In the genomic region with DNA sequence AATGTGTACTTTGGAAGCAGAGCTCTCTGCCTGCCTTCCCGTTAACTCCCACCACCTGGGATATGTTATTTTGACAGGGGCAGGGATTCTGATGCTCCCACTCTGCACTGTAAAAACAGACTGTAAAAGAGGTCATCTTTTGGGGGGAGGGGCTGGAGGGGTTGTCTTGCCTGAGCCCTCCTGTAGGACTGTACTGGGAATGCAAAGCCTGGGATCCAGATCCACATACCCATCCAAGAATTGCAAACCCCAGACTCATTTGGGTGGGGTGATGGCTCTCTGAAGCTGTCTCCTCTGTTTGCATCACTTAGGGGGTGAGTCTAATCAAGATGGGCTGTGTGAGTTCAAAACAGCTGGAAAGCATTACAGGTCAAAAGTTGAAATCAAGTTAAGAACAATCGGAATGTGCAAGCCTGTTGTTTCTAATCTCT, we compare ENCODE assay signal across 11 mouse cellular contexts.
A peak's percentile ranks its signal among the peaks of the same experiment; 100 is the strongest.
DNase-seq lines count a peak whose midpoint lies in the region; ATAC-seq lines count a peak whose summit lies in the region.
"Had no signal": no experiment of that assay in that cellular context is flagged by ENCODE, and none has a peak within 500 bp of the region (broad histone marks: within the 10 kb centered on the region; RNA-seq: fewer than 3 reads in every experiment).

No protein-coding gene starts in this region.

- H3K4me1 ChIP-seq in heart, embryonic 12.5 days (replicated peaks), result peaks cover 37% of the 10 kb centered on the region
- no peaks in the 10 kb centered on the region for H3K4me1 ChIP-seq in midbrain, embryonic 11.5 days (ENCODE audit: control insufficient read depth, insufficient read depth, low read length)

- H3K27ac ChIP-seq in heart, embryonic 12.5 days (ENCODE audit: poor library complexity, severe bottlenecking), result no peak overlapping the region
- H3K27ac ChIP-seq in midbrain, embryonic 11.5 days (ENCODE audit: low read depth, low read length), result no peak overlapping the region

- H3K9ac ChIP-seq in heart, embryonic 12.5 days, result no peak overlapping the region
- no peak overlapping the region for H3K9ac ChIP-seq in midbrain, embryonic 11.5 days (ENCODE audit: low read length)

- WGBS in heart, embryonic 12.5 days, result 16% methylated on average over 2 of the region's 2 CpGs
- 70% methylated on average over 2 of the region's 2 CpGs for WGBS in midbrain, embryonic 11.5 days

- DNase-seq in ovary, adult 18-20 months (ENCODE audit: low spot score), result peak; percentile 23
- DNase-seq in ovary, postnatal 36 days (ENCODE audit: low spot score), result no peak
- peak; percentile 22 to 37 for DNase-seq in kidney, postnatal 36 days
- DNase-seq in urinary bladder, postnatal 36 days (ENCODE audit: low spot score in 2 of 2), result peak; percentile 34 to 37
- no peak for DNase-seq in midbrain, embryonic 11.5 days (ENCODE audit: low spot score, missing footprints)
- no peak for DNase-seq in spleen, postnatal 4 days (ENCODE audit: low spot score in 2 of 2)
- DNase-seq: thymus, postnatal 25 days had no signal

- H3K36me3 ChIP-seq in heart, embryonic 12.5 days, result no peaks in the 10 kb centered on the region
- H3K36me3 ChIP-seq in midbrain, embryonic 11.5 days (ENCODE audit: control insufficient read depth, insufficient read depth, low read length), result no peaks in the 10 kb centered on the region
- H3K36me3 ChIP-seq: G1E had no signal

- H3K4me3 ChIP-seq in heart, embryonic 12.5 days, result no peak overlapping the region
- no peak overlapping the region for H3K4me3 ChIP-seq in midbrain, embryonic 11.5 days (ENCODE audit: low read depth, low read length)
- H3K4me3 ChIP-seq: erythroblast, embryonic 14.5 days had no signal

- ATAC-seq in heart, embryonic 12.5 days (ENCODE audit: insufficient number of reproducible peaks, low FRiP score), result peak; percentile 74
- no peak for ATAC-seq in midbrain, embryonic 11.5 days (ENCODE audit: low FRiP score)
- no peak; the same call in 1 of the 2 replicates for ATAC-seq in cerebellum, adult (ENCODE audit: insufficient number of reproducible peaks, low FRiP score, low TSS enrichment)

- no peaks in the 10 kb centered on the region for H3K27me3 ChIP-seq in heart, embryonic 12.5 days (replicated peaks)
- no peaks in the 10 kb centered on the region for H3K27me3 ChIP-seq in midbrain, embryonic 11.5 days (ENCODE audit: control insufficient read depth, insufficient read depth, low read length)

- no peaks in the 10 kb centered on the region for H3K9me3 ChIP-seq in heart, embryonic 12.5 days (replicated peaks)
- H3K9me3 ChIP-seq in midbrain, embryonic 11.5 days (ENCODE audit: control insufficient read depth, low read length), result no peaks in the 10 kb centered on the region

- H3K4me2 ChIP-seq in heart, embryonic 12.5 days, result no peak overlapping the region
- no peak overlapping the region for H3K4me2 ChIP-seq in midbrain, embryonic 11.5 days

Comparison
In these comparisons a context has a peak if more than half of its experiments do, and no peak if none do; other contexts are left out.
1. DNase-seq: peak in ovary, adult 18-20 months (single experiment), kidney, postnatal 36 days (2 of 2) and urinary bladder, postnatal 36 days (2 of 2); none in ovary, postnatal 36 days (single experiment), midbrain, embryonic 11.5 days (single experiment) and spleen, postnatal 4 days (0 of 2).